Mouse (Mus musculus) neural tube, embryonic 15.5 days (tissue): Measurements from ENCODE around the gene Ppm1n. TPM values are rescaled to one million over a fixed set of nuclear protein-coding genes. Genes with fewer than 3 reads are reported as not detected.
A peak's percentile ranks its signal among the peaks of the same experiment; 100 is the strongest.
"Not testable (repeated sequence)": the region's sequence is repeated elsewhere in the genome, so short reads cannot be mapped to it uniquely, and the experiment has no call there.

Experiments
- ATAC-seq: fragments of 200-750 bp; cut with Nextera tagmentation; 2 replicates; pipeline ENCODE4 v1.8.0; 2017; ENCODE audit warnings: mild to moderate bottlenecking, moderate TSS enrichment, moderate library complexity; ENCODE audit not compliant: low FRiP score
- H3K27ac ChIP-seq: fragments of 300-500 bp; sonication (generic); replicated peaks from 2 replicates; pipeline ENCODE4 v1.5.1; 2015; ENCODE audit warnings: mild to moderate bottlenecking, inconsistent platforms
- H3K27me3 ChIP-seq: fragments of 300-500 bp; sonication (generic); replicated peaks from 2 replicates; pipeline ENCODE4 v1.6.1; 2015; ENCODE audit warnings: inconsistent platforms
- H3K36me3 ChIP-seq: fragments of 300-500 bp; sonication (generic); 2 replicates; pipeline ENCODE4 v1.6.1; 2015; ENCODE audit warnings: inconsistent platforms
- H3K4me1 ChIP-seq: fragments of 300-500 bp; sonication (generic); 2 replicates; pipeline ENCODE4 v1.6.1; 2015; ENCODE audit warnings: inconsistent platforms
- H3K4me2 ChIP-seq: fragments of 300-500 bp; sonication (generic); 2 replicates; pipeline ENCODE4 v1.6.1; 2015; ENCODE audit warnings: inconsistent platforms, mild to moderate bottlenecking, moderate library complexity
- H3K4me3 ChIP-seq: fragments of 300-500 bp; sonication (generic); replicated peaks from 2 replicates; pipeline ENCODE4 v1.5.1; 2015; ENCODE audit warnings: mild to moderate bottlenecking, inconsistent platforms
- H3K9ac ChIP-seq: fragments of 300-500 bp; sonication (generic); replicated peaks from 2 replicates; pipeline ENCODE4 v1.6.1; 2015; ENCODE audit warnings: mild to moderate bottlenecking, inconsistent platforms
- H3K9me3 ChIP-seq: fragments of 300-500 bp; sonication (generic); replicated peaks from 2 replicates; pipeline ENCODE4 v1.6.1; 2016; ENCODE audit warnings: inconsistent platforms
- WGBS: fragments of 180-500 bp; shearing (Covaris S2); methylation state at CpG from one replicate; pipeline ENCODE4 v1.1.7; 2015; ENCODE audit warnings: mixed read lengths; 5-methylcytosine and 5-hydroxymethylcytosine counted together
- polyA plus RNA-seq: library from polyadenylated mRNA; unstranded; fragments of >200 nt; fragmentation: Nextera tagmentation; extraction: Ambion mirVana; gene quantifications from 2 replicates; pipeline ENCODE4 v1.2.1, GENCODE M21; 2015

Gene Ppm1n
- polyA plus RNA-seq, 1 experiment from 2014 or later: 1.3 TPM

GRCm38 (mm10) chr7:19297034-19297433 is 17.2 kb upstream of the Ppm1n start:
- no peak overlapping the region for H3K27ac ChIP-seq
- 88% methylated on average over 6 of the region's 6 CpGs for WGBS
- peaks cover 16% of the 10 kb centered on the region for H3K4me1 ChIP-seq
- no peak overlapping the region for H3K9ac ChIP-seq
- peaks cover 3% of the 10 kb centered on the region for H3K27me3 ChIP-seq
- no peak overlapping the region for H3K4me2 ChIP-seq
- H3K36me3 ChIP-seq: peaks cover 20% of the 10 kb centered on the region
- no peak for ATAC-seq
- H3K4me3 ChIP-seq: no peak overlapping the region
- no peaks in the 10 kb centered on the region for H3K9me3 ChIP-seq

GRCm38 (mm10) chr7:19295503-19296185 is 15.8 kb upstream of the Ppm1n start:
- H3K4me3 ChIP-seq: no peak overlapping the region; the same call in 1 of the 2 replicates

GRCm38 (mm10) chr7:19290969-19291596 is 11.2 kb upstream of the Ppm1n start:
- H3K27me3 ChIP-seq: no peaks in the 10 kb centered on the region
- H3K4me2 ChIP-seq: peak overlapping the region; percentile 47
- no peak for ATAC-seq
- peaks cover 47% of the 10 kb centered on the region for H3K36me3 ChIP-seq
- H3K4me1 ChIP-seq: peaks cover 18% of the 10 kb centered on the region
- no peak overlapping the region for H3K27ac ChIP-seq
- H3K9ac ChIP-seq: no peak overlapping the region; the same call in 1 of the 2 replicates
- 8% methylated on average over 19 of the region's 20 CpGs for WGBS
- no peaks in the 10 kb centered on the region for H3K9me3 ChIP-seq
- peak overlapping the region; percentile 25 for H3K4me3 ChIP-seq

More at GRCm38 (mm10) chr7:19295503-19296185, 15.8 kb upstream of the Ppm1n start:
- ATAC-seq: peak; percentile 60
- no peak overlapping the region for H3K9ac ChIP-seq
- peak overlapping the region; percentile 52 for H3K4me2 ChIP-seq
- peaks cover 16% of the 10 kb centered on the region for H3K4me1 ChIP-seq
- 14% methylated on average over 21 of the region's 22 CpGs for WGBS
- H3K27me3 ChIP-seq: no peaks in the 10 kb centered on the region
- peak overlapping the region; percentile 37; the same call in 1 of the 2 replicates for H3K27ac ChIP-seq
- H3K9me3 ChIP-seq: no peaks in the 10 kb centered on the region
- peaks cover 20% of the 10 kb centered on the region for H3K36me3 ChIP-seq

DNA sequence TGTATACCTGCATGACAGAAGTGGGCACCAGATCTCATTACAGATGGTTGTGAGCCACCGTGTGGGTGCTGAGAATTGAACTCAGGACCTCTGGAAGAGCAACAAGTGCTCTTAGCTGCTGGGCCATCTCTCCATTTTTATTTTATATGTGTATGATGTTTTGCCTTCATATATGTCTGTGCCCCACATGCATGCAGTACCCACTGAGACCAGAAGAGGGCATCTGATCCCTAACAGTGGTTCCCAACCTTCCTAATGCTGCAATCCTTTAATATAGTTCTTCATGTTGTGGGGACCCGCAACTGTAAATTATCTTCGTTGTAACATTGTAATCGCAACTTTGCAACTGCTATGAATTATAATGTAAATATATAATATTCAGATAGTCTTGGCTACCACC is 4.9 kb upstream of the Ppm1n start:
- Histone ChIP-seq H3K9me3 (no peaks in the 10 kb centered on the region), H3K9ac (no peak overlapping the region), H3K4me2 (peak overlapping the region; percentile 78), H3K4me1 (peaks cover 33% of the 10 kb centered on the region), H3K27me3 (peaks cover 16% of the 10 kb centered on the region), H3K27ac (no peak overlapping the region), H3K4me3 (no peak overlapping the region), H3K36me3 (peaks cover 27% of the 10 kb centered on the region)
- WGBS: 39% methylated on average over 4 of the region's 4 CpGs
- ATAC-seq: no peak

DNA sequence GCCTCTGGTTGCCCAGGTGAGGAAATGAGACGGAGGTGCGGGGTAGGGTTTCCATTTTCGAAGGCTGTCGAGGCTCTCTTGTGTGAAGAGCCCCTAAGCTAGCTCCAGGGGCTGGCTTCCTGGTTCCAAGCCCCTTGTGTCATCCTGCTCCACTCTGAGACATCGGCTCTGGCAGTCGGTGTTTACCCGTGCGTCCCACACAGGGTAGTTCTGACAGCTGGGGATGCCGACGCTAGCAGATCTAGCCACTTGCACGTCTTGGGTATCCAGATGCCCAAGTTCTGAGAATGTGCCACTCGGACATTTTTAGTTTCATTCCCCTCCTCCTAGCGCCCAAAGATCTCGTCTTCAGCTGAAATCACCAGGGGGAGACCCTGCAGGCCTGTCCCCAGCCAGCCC is 3.5 kb upstream of the Ppm1n start:
- Histone ChIP-seq H3K36me3 (peaks cover 18% of the 10 kb centered on the region), H3K9me3 (no peaks in the 10 kb centered on the region), H3K27ac (peak overlapping the region; percentile 91), H3K9ac (peak overlapping the region; percentile 99), H3K27me3 (peaks cover 30% of the 10 kb centered on the region), H3K4me3 (peak overlapping the region; percentile 87), H3K4me1 (peaks cover 41% of the 10 kb centered on the region), H3K4me2 (peak overlapping the region; percentile 78)
- ATAC-seq: peak; percentile 15
- WGBS: 24% methylated on average over 14 of the region's 14 CpGs

GRCm38 (mm10) chr7:19282791-19283405 is 3.0 kb upstream of the Ppm1n start:
- ATAC-seq: peak; percentile 71
- Histone ChIP-seq H3K9ac (peak overlapping the region; percentile 99), H3K27ac (peak overlapping the region; percentile 91), H3K36me3 (peaks cover 14% of the 10 kb centered on the region), H3K4me1 (peaks cover 41% of the 10 kb centered on the region), H3K27me3 (peaks cover 35% of the 10 kb centered on the region), H3K4me2 (peak overlapping the region; percentile 78), H3K9me3 (no peaks in the 10 kb centered on the region), H3K4me3 (peak overlapping the region; percentile 87)
- WGBS: under 1% methylated on average over 35 of the region's 35 CpGs

DNA sequence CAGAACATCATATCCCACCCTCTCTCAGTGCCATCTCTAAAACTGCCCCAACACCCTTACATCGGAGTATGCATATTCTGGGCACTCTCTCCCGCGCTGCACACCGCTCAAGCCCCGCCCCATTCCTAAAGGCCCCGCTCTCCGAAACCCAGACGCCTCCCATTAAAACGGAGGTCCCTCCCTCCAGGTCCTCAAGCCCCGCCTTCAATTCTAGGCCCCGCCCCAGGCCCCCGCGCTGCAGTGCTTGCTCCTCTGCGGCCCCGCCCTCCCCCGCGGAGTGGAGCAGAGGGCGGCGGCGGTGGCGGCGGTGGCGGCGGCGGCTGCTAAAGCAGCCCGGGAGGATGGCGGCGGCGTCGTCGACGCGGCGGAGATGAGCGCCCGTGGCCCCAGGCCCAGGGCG is 2.5 kb upstream of the Ppm1n start, which contains the start of gene Rtn2:
Gene Rtn2 (plus strand): TSS at position 240 of the 400 bp plus-strand sequence.
- H3K4me1 ChIP-seq: peaks cover 41% of the 10 kb centered on the region
- peaks cover 40% of the 10 kb centered on the region for H3K27me3 ChIP-seq
- H3K9me3 ChIP-seq: no peaks in the 10 kb centered on the region
- peaks cover 10% of the 10 kb centered on the region for H3K36me3 ChIP-seq
- peak within 1 kb of the TSS; percentile 87 for H3K4me3 ChIP-seq
- peak within 1 kb of the TSS; percentile 91 for H3K27ac ChIP-seq
- peak; percentile 88 for ATAC-seq
- peak within 1 kb of the TSS; percentile 78 for H3K4me2 ChIP-seq
- peak within 1 kb of the TSS; percentile 99 for H3K9ac ChIP-seq
- 0% methylated on average over 37 of the region's 37 CpGs for WGBS

- 33% methylated on average over 6 of the region's 6 CpGs for WGBS
- not testable (repeated sequence) for H3K9me3 ChIP-seq, H3K9ac ChIP-seq, H3K27ac ChIP-seq, H3K36me3 ChIP-seq
- peak overlapping the region; percentile 87 for H3K4me3 ChIP-seq
- H3K4me1 ChIP-seq: peaks cover 41% of the 10 kb centered on the region
- 0 out of 2 replicates have a peak, but pooled peaks have one; percentile 16 for ATAC-seq
- H3K27me3 ChIP-seq: peaks cover 41% of the 10 kb centered on the region
- peak overlapping the region; percentile 78 for H3K4me2 ChIP-seq
These were observed 1.9 kb upstream of the Ppm1n start for GRCm38 (mm10) chr7:19281680-19282304.

GRCm38 (mm10) chr7:19279052-19279451 is 812 bp downstream of the Ppm1n start:
- 3% methylated on average over 34 of the region's 34 CpGs for WGBS

GRCm38 (mm10) chr7:19276253-19276652 is 3.6 kb downstream of the Ppm1n start:
- Histone ChIP-seq H3K36me3 (no peaks in the 10 kb centered on the region), H3K4me1 (peaks cover 14% of the 10 kb centered on the region), H3K4me3 (no peak overlapping the region), H3K9me3 (no peaks in the 10 kb centered on the region), H3K4me2 (no peak overlapping the region), H3K9ac (no peak overlapping the region), H3K27me3 (peaks cover 38% of the 10 kb centered on the region), H3K27ac (no peak overlapping the region)
- 59% methylated on average over 4 of the region's 4 CpGs for WGBS
- no peak for ATAC-seq

More at GRCm38 (mm10) chr7:19279052-19279451, 812 bp downstream of the Ppm1n start:
- no peaks in the 10 kb centered on the region for H3K36me3 ChIP-seq
- H3K27ac ChIP-seq: no peak overlapping the region
- H3K4me3 ChIP-seq: peak overlapping the region; percentile 36
- peak overlapping the region; percentile 58 for H3K4me2 ChIP-seq
- peaks cover 41% of the 10 kb centered on the region for H3K27me3 ChIP-seq
- no peak overlapping the region for H3K9ac ChIP-seq
- H3K4me1 ChIP-seq: peaks cover 29% of the 10 kb centered on the region
- ATAC-seq: no peak
- no peaks in the 10 kb centered on the region for H3K9me3 ChIP-seq

- 1% methylated on average over 36 of the region's 36 CpGs for WGBS
- Histone ChIP-seq H3K27ac (peak overlapping the region; percentile 89), H3K36me3 (peaks cover 7% of the 10 kb centered on the region; the same call in 1 of the 2 replicates), H3K4me1 (peaks cover 37% of the 10 kb centered on the region), H3K4me2 (peak overlapping the region; percentile 96), H3K9me3 (no peaks in the 10 kb centered on the region), H3K9ac (peak overlapping the region; percentile 88), H3K4me3 (peak overlapping the region; percentile 96), H3K27me3 (no peaks in the 10 kb centered on the region; the same call in 1 of the 2 replicates)
- peak; percentile 83 for ATAC-seq
These were observed 7.6 kb downstream of the Ppm1n start for GRCm38 (mm10) chr7:19272173-19272764.
